ENCODE assay signal across 20 mouse cellular contexts in genomic region chr1:142422711-142423110, GRCm38 (mm10).
A peak's percentile ranks its signal among the peaks of the same experiment; 100 is the strongest.
DNase-seq lines count a peak whose midpoint lies in the region; ATAC-seq and TF ChIP-seq lines count a peak whose summit lies in the region.
"Had no signal": no experiment of that assay in that cellular context is flagged by ENCODE, and none has a peak within 500 bp of the region (broad histone marks: within the 10 kb centered on the region; RNA-seq: fewer than 3 reads in every experiment).

No protein-coding gene starts in this region.

- H3K36me3 ChIP-seq in intestine, postnatal 0 days (ENCODE audit: control insufficient read depth, insufficient read depth), result no peaks in the 10 kb centered on the region
- H3K36me3 ChIP-seq: embryonic facial prominence, embryonic 13.5 days; embryonic facial prominence, embryonic 15.5 days; forebrain, embryonic 10.5 days; forebrain, embryonic 12.5 days had no signal

- no peak overlapping the region for H3K4me3 ChIP-seq in layer of hippocampus, adult 2 months
- no peak overlapping the region for H3K4me3 ChIP-seq in intestine, postnatal 0 days (ENCODE audit: low read depth, low read length)
- H3K4me3 ChIP-seq: embryonic facial prominence, embryonic 13.5 days; embryonic facial prominence, embryonic 15.5 days; erythroblast, embryonic 14.5 days; forebrain, embryonic 10.5 days; forebrain, embryonic 12.5 days had no signal

- DNase-seq in cerebellum, adult 9-10 months, result peak; percentile 12
- DNase-seq in cerebellum, adult 11-12 months, result no peak
- DNase-seq in layer of hippocampus, adult 2 months (ENCODE audit: low spot score in 2 of 2), result no peak
- no peak for DNase-seq in layer of hippocampus, adult 8-10 months (ENCODE audit: low spot score in 2 of 2)
- DNase-seq in brain, embryonic 14.5 days (ENCODE audit: low read depth), result peak; percentile 5
- DNase-seq: adrenal gland, adult 2 months; adrenal gland, postnatal 10 days; adrenal gland, postnatal 25 days; cerebellum, adult 11 months; cerebellum, postnatal 14 days; cerebellum, postnatal 36 days; embryo, embryonic 11 days had no signal

- TF ChIP-seq CTCF in layer of hippocampus, adult 2 months (conservative IDR thresholded peaks at IDR 0.05), result no peak
- no peak for TF ChIP-seq CTCF in brain, embryonic 14.5 days (IDR thresholded peaks at IDR 0.05; ENCODE audit: borderline replicate concordance, extremely low read depth, insufficient read depth, insufficient read length)
- no peak for TF ChIP-seq CTCF in intestine, postnatal 0 days (IDR thresholded peaks at IDR 0.05; ENCODE audit: low read depth)

- H3K27ac ChIP-seq in layer of hippocampus, adult 2 months, result peak overlapping the region; percentile 69
- no peak overlapping the region for H3K27ac ChIP-seq in intestine, postnatal 0 days (ENCODE audit: low read depth, low read length)
- H3K27ac ChIP-seq: embryonic facial prominence, embryonic 13.5 days; embryonic facial prominence, embryonic 15.5 days; forebrain, embryonic 10.5 days; forebrain, embryonic 12.5 days had no signal

- H3K9ac ChIP-seq in intestine, postnatal 0 days (ENCODE audit: low read depth, low read length), result no peak overlapping the region
- H3K9ac ChIP-seq: embryonic facial prominence, embryonic 13.5 days; embryonic facial prominence, embryonic 15.5 days; forebrain, embryonic 12.5 days had no signal

- no peaks in the 10 kb centered on the region for H3K9me3 ChIP-seq in intestine, postnatal 0 days (ENCODE audit: control insufficient read depth)
- H3K9me3 ChIP-seq: embryonic facial prominence, embryonic 13.5 days; embryonic facial prominence, embryonic 15.5 days; forebrain, embryonic 10.5 days; forebrain, embryonic 12.5 days had no signal

- H3K4me2 ChIP-seq in intestine, postnatal 0 days (replicated peaks; ENCODE audit: low read depth), result no peak overlapping the region
- H3K4me2 ChIP-seq: embryonic facial prominence, embryonic 13.5 days; embryonic facial prominence, embryonic 15.5 days; forebrain, embryonic 12.5 days had no signal

- H3K4me1 ChIP-seq in intestine, postnatal 0 days (replicated peaks; ENCODE audit: control insufficient read depth, insufficient read depth, low read length), result no peaks in the 10 kb centered on the region
- H3K4me1 ChIP-seq: embryonic facial prominence, embryonic 13.5 days; embryonic facial prominence, embryonic 15.5 days; forebrain, embryonic 10.5 days; forebrain, embryonic 12.5 days had no signal

- 76% methylated on average over 1 of the region's 1 CpGs for WGBS in intestine, postnatal 0 days

- no peaks in the 10 kb centered on the region for H3K27me3 ChIP-seq in intestine, postnatal 0 days (replicated peaks; ENCODE audit: control insufficient read depth, insufficient read depth, low read length)
- H3K27me3 ChIP-seq: embryonic facial prominence, embryonic 13.5 days; embryonic facial prominence, embryonic 15.5 days; forebrain, embryonic 12.5 days had no signal

- no peak for ATAC-seq in intestine, postnatal 0 days
- ATAC-seq: forebrain, embryonic 14.5 days; forebrain, embryonic 16.5 days had no signal

- no peak for TF ChIP-seq POLR2A in brain, embryonic 14.5 days (IDR thresholded peaks at IDR 0.05; ENCODE audit: borderline replicate concordance, extremely low read depth, insufficient read depth, insufficient read length, poor library complexity, severe bottlenecking)

Comparison
In these comparisons a context has a peak if more than half of its experiments do, and no peak if none do; other contexts are left out.
1. DNase-seq: peak in cerebellum, adult 9-10 months (single experiment) and brain, embryonic 14.5 days (single experiment); none in cerebellum, adult 11-12 months (single experiment), layer of hippocampus, adult 2 months (0 of 2) and layer of hippocampus, adult 8-10 months (0 of 2).